Mouse (Mus musculus): ENCODE data around the gene Gdnf. TPM values are rescaled to one million over a fixed set of nuclear protein-coding genes. Genes with fewer than 3 reads are reported as not detected.

Gdnf gene
- total and polyA plus RNA-seq, 3 experiments, result not detected

DNA sequence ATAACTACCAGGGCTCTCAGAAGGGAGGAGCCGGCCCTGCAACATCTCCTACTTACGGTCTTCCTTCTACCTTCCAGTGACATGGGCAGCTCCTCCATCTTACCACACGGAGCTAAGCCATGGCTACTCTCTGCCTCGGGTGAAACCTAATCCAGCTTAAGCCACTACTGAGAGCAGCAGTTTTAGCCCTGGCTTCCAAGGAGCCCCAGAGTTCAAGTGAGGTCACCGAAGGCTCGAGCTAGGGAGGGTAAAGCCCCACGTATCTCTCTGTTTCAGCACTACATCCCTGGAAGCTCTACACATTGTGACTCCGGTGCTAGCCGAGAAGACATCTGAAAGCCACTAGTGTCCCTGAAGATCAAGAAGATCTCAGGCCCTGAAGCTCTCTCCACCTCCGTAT is 74.5 kb downstream of the Gdnf start:
- TF ChIP-seq TAL1 (IDR thresholded peaks at IDR 0.05; ENCODE audit: low read length) (no peak), NELFE (IDR thresholded peaks at IDR 0.05; ENCODE audit: low read depth, low read length) (no peak), BHLHE40 (IDR thresholded peaks at IDR 0.05; ENCODE audit: borderline replicate concordance, low read depth, low read length) (no peak), UBTF (IDR thresholded peaks at IDR 0.05; ENCODE audit: borderline replicate concordance, insufficient read depth, low read depth, low read length) (no peak), E2F4 (IDR thresholded peaks at IDR 0.05; ENCODE audit: borderline replicate concordance, low read depth, low read length) (no peak), ZC3H11A (IDR thresholded peaks at IDR 0.05; ENCODE audit: low read depth, low read length) (no peak), KAT2A (conservative IDR thresholded peaks at IDR 0.05; ENCODE audit: low read depth, low read length) (no peak), USF2 (IDR thresholded peaks at IDR 0.05; ENCODE audit: borderline replicate concordance in 1 of 2, insufficient read depth in 1 of 2, low read depth in 1 of 2, low read length in 2 of 2) (no peak), ZKSCAN1 (IDR thresholded peaks at IDR 0.05; ENCODE audit: low read depth, low read length) (no peak), POLR2A (IDR thresholded peaks at IDR 0.05; ENCODE audit: control insufficient read depth in 1 of 2, insufficient read depth in 1 of 2, low read depth in 1 of 2, low read length in 2 of 2, poor library complexity in 1 of 2) (no peak), GATA1 (IDR thresholded peaks at IDR 0.05; ENCODE audit: low read depth, low read length) (no peak), POLR2AphosphoS2 (IDR thresholded peaks at IDR 0.05; ENCODE audit: low read length) (no peak), JUND (IDR thresholded peaks at IDR 0.05; ENCODE audit: low read depth, low read length) (no peak), ELF1 (IDR thresholded peaks at IDR 0.05; ENCODE audit: low read depth, low read length) (no peak), MEF2A (IDR thresholded peaks at IDR 0.05; ENCODE audit: extremely low read depth, insufficient replicate concordance, low read depth, low read length, poor library complexity, severe bottlenecking) (no peak)
- Histone ChIP-seq H3K79me2 (ENCODE audit: control insufficient read depth, insufficient read depth, low read length, poor library complexity) (no peaks in the 10 kb centered on the region), H3K4me3 (ENCODE audit: control insufficient read depth in 1 of 2, insufficient read depth in 1 of 2, low read depth in 2 of 2, low read length in 2 of 2) (no peak overlapping the region), H3K27ac (ENCODE audit: control insufficient read depth, low read depth, low read length) (no peak overlapping the region), H3K4me1 (ENCODE audit: control insufficient read depth in 1 of 2, insufficient read depth in 2 of 2, low read length in 2 of 2) (no peaks in the 10 kb centered on the region), H3K27me3 (ENCODE audit: control insufficient read depth in 1 of 2, insufficient read depth in 2 of 2, low read length in 2 of 2) (no peaks in the 10 kb centered on the region), H3K36me3 (ENCODE audit: control insufficient read depth in 1 of 2, insufficient read depth in 2 of 2, low read length in 2 of 2) (no peaks in the 10 kb centered on the region; a peak in 1 of 4 replicates), H3K9me3 (replicated peaks; ENCODE audit: insufficient read depth, low read length) (no peaks in the 10 kb centered on the region), H3K9ac (ENCODE audit: control insufficient read depth, low read depth, low read length, poor library complexity, severe bottlenecking) (no peak overlapping the region)
- no peak for DNase-seq (ENCODE audit: low read depth, low spot score)

DNA sequence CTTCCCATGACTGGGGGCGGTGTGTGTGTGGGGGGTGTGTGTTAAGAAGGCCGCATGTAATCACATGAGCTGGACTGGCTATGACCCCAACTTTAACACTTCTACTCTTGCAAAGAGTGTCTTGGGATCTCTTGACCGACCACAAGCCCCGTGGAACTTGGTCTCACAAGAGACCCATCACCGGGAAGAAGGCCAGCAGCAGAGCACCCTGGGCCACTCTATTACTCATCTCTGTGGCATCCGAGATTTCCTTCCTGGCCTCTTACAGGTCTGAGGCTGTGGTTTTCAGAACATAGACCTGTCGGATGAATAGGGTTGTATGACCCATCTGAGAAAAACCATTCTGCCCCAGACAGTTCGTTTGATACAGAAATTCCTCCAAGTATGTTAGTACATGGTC is 75.9 kb downstream of the Gdnf start:
- H3K9ac ChIP-seq (ENCODE audit: control insufficient read depth, low read depth, low read length, poor library complexity, severe bottlenecking), result no peak overlapping the region
- no peaks in the 10 kb centered on the region for H3K9me3 ChIP-seq (replicated peaks; ENCODE audit: insufficient read depth, low read length)
- H3K4me3 ChIP-seq (ENCODE audit: control insufficient read depth in 1 of 2, insufficient read depth in 1 of 2, low read depth in 2 of 2, low read length in 2 of 2), result no peak overlapping the region
- H3K27me3 ChIP-seq (ENCODE audit: control insufficient read depth in 1 of 2, insufficient read depth in 2 of 2, low read length in 2 of 2), result no peaks in the 10 kb centered on the region
- no peaks in the 10 kb centered on the region; a peak in 1 of 4 replicates for H3K36me3 ChIP-seq (ENCODE audit: control insufficient read depth in 1 of 2, insufficient read depth in 2 of 2, low read length in 2 of 2)
- no peaks in the 10 kb centered on the region for H3K4me1 ChIP-seq (ENCODE audit: control insufficient read depth in 1 of 2, insufficient read depth in 2 of 2, low read length in 2 of 2)
- no peaks in the 10 kb centered on the region for H3K79me2 ChIP-seq (ENCODE audit: control insufficient read depth, insufficient read depth, low read length, poor library complexity)
- TF ChIP-seq CTCF (IDR thresholded peaks at IDR 0.05 in 2 of 3, conservative IDR thresholded peaks at IDR 0.05 in 1 of 3; ENCODE audit: control insufficient read depth in 1 of 3, insufficient read depth in 1 of 3, low read depth in 2 of 3, low read length in 3 of 3, poor library complexity in 1 of 3, severe bottlenecking in 1 of 3), result no peak
- no peak for TF ChIP-seq SMC3 (IDR thresholded peaks at IDR 0.05; ENCODE audit: low read depth, low read length)
- no peak for TF ChIP-seq TCF12 (IDR thresholded peaks at IDR 0.05; ENCODE audit: low read depth, low read length)
- TF ChIP-seq CHD2 (IDR thresholded peaks at IDR 0.05; ENCODE audit: low read length), result no peak
- TF ChIP-seq KAT2A (conservative IDR thresholded peaks at IDR 0.05; ENCODE audit: low read depth, low read length), result no peak
- TF ChIP-seq JUND (IDR thresholded peaks at IDR 0.05; ENCODE audit: low read depth, low read length), result no peak
- no peak overlapping the region for H3K27ac ChIP-seq (ENCODE audit: control insufficient read depth, low read depth, low read length)
- DNase-seq (ENCODE audit: low read depth, low spot score), result no peak

Data from MEL (cell line).